Mouse (Mus musculus) liver, embryonic 14.5 days (tissue): ENCODE data around the gene Kank1.

Source experiments
- CTCF ChIP-seq: IDR thresholded peaks from 2 replicates; pipeline ENCODE4 v1.5.1; 2016; ENCODE audit warnings: antibody characterized with exemption, low read depth, control low read depth
- EP300 ChIP-seq: IDR thresholded peaks from 2 replicates; pipeline ENCODE4 v1.6.1; 2016; ENCODE audit warnings: antibody characterized with exemption, low read depth

DNA sequence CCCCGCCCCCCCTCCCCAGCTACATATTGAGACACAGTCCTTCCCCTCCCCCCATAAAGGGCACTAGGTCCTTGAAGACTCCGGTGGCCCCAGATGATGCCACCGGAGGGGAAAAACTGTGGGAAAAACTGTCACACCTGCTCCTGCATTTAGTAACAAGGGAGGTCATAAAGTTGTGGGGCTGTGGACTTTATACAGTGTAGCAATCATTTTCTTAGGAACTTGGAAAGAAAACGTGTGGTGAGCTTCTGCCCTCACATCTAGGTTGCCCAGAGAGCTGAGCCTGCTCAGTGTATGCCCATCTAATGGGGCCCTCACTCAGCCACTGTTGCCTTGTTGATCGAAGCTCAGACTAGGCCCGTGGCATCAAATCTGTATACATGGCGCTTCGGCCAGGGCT lies 9.3 kb downstream of the Kank1 start:
- TF ChIP-seq CTCF (no peak), EP300 (no peak)
